Mouse (Mus musculus): ENCODE results near the gene Hgd.

GRCm38 (mm10) chr16:37579591-37579990, 362 bp upstream of the Hgd start:
- TF ChIP-seq CHD2 (IDR thresholded peaks at IDR 0.05; ENCODE audit: low read depth, low read length) (no peak), MAFK (IDR thresholded peaks at IDR 0.05; ENCODE audit: insufficient read depth, low read depth, low read length) (no peak)

Data from ES-E14 (cell line).